Mouse (Mus musculus) forebrain, embryonic 10.5 days (tissue): ENCODE measurements around the gene Mogat1. TPM values are rescaled to one million over a fixed set of nuclear protein-coding genes. Genes with fewer than 3 reads are reported as not detected.
"Not testable (repeated sequence)": the region's sequence is repeated elsewhere in the genome, so short reads cannot be mapped to it uniquely, and the experiment has no call there.

Experiments used
- DNase-seq: peaks from one replicate; pipeline ENCODE4 v3.0.0-alpha.2; 2017; ENCODE audit warnings: low spot score; ENCODE audit errors: extremely low spot score
- H3K27ac ChIP-seq: fragments of 300-500 bp; sonication (generic); 2 replicates; pipeline ENCODE4 v1.5.1; 2016; ENCODE audit warnings: mild to moderate bottlenecking
- H3K27me3 ChIP-seq: fragments of 300-500 bp; sonication (generic); 2 replicates; pipeline ENCODE4 v1.6.1; 2016; ENCODE audit warnings: mild to moderate bottlenecking; ENCODE audit not compliant: poor library complexity, severe bottlenecking
- H3K36me3 ChIP-seq: fragments of 300-500 bp; sonication (generic); replicated peaks from 2 replicates; pipeline ENCODE4 v1.6.1; 2016; ENCODE audit warnings: mild to moderate bottlenecking, moderate library complexity
- H3K4me1 ChIP-seq: fragments of 300-500 bp; sonication (generic); 2 replicates; pipeline ENCODE4 v1.6.1; 2016
- H3K4me3 ChIP-seq: fragments of 300-500 bp; sonication (generic); 2 replicates; pipeline ENCODE4 v1.5.1; 2016; ENCODE audit warnings: mild to moderate bottlenecking, moderate library complexity
- H3K9me3 ChIP-seq: fragments of 300-500 bp; sonication (generic); 2 replicates; pipeline ENCODE4 v1.6.1; 2016; ENCODE audit warnings: mild to moderate bottlenecking, moderate library complexity
- WGBS: fragments of 180-500 bp; shearing (Covaris S2); methylation state at CpG from one replicate; pipeline ENCODE4 v1.1.7; 2016; 5-methylcytosine and 5-hydroxymethylcytosine counted together
- polyA plus RNA-seq: library from polyadenylated mRNA; unstranded; fragments of >200 nt; fragmentation: Nextera tagmentation; extraction: Ambion mirVana; gene quantifications from 2 replicates; pipeline ENCODE4 v1.2.1, GENCODE M21; 2016

Mogat1 gene
- 0.87 and 1.1 TPM in 2 replicates for polyA plus RNA-seq

- Histone ChIP-seq H3K36me3 (no peaks in the 10 kb centered on the region), H3K27me3 (peaks cover 27% of the 10 kb centered on the region), H3K4me1 (peaks cover 14% of the 10 kb centered on the region), H3K4me3 (peak within 1 kb of the TSS; percentile 52), H3K9me3 (no peaks in the 10 kb centered on the region), H3K27ac (peak within 1 kb of the TSS; percentile 78)
- no peak for DNase-seq
- 59% methylated on average over 5 of the region's 5 CpGs for WGBS
Measured at GRCm38 (mm10) chr1:78510862-78511261, at the start of gene Mogat1. Gene Mogat1, plus strand, starts transcription at chr1:78510991.

DNA sequence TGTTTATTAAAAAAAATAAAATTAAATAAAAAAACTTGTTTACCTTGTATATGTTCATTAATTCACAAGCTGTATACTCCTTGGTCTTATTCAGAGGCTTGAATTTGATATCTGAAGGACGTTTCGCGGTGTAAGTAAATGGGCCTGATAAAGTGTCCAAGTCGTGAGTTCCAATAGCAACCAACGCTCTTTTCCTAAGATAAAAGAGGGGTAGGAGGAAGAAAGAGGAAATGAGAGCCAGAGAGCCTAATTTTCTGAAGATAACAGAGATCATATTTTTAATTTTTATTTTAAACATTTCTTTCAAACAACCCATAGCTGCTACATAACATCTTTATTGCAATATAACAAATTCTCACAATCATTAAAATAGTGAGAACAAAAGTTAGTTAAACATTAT is 38.4 kb upstream of the Mogat1 start:
- DNase-seq: no peak
- 96% methylated on average over 5 of the region's 5 CpGs for WGBS
- H3K36me3 ChIP-seq: peaks cover 80% of the 10 kb centered on the region
- no peak overlapping the region for H3K27ac ChIP-seq
- H3K27me3 ChIP-seq: no peaks in the 10 kb centered on the region
- H3K4me1 ChIP-seq: no peaks in the 10 kb centered on the region
- H3K4me3 ChIP-seq: no peak overlapping the region
- no peaks in the 10 kb centered on the region for H3K9me3 ChIP-seq

- Histone ChIP-seq H3K4me1 (peaks cover 35% of the 10 kb centered on the region), H3K9me3 (no peaks in the 10 kb centered on the region), H3K4me3 (no peak overlapping the region), H3K27ac (no peak overlapping the region), H3K27me3 (no peaks in the 10 kb centered on the region), H3K36me3 (peaks cover 31% of the 10 kb centered on the region)
- DNase-seq: no peak
- 92% methylated on average over 3 of the region's 3 CpGs for WGBS
Measured at GRCm38 (mm10) chr1:78483430-78483829, 27.4 kb upstream of the Mogat1 start.

DNA sequence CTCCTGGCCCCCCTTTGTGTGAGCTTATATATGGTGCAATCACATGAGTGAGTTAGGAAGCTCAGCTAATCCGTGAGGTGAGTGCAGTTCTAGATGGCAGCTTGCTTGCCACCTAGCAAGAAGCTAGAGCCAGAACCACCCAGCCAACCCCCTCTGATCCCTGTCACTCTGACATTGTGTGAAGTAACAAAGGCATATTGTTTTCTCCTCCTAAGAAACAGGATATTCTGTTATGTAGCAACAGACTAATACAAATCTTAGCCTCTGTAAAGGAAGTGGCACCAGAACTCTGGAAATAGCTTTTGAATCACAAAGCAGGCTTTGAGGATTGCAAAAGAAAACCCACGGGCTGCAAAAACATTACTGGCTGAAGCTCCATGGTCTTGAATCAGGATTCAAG is 26.4 kb upstream of the Mogat1 start:
- 56% methylated on average over 2 of the region's 2 CpGs for WGBS

GRCm38 (mm10) chr1:78488427-78488751 is 22.4 kb upstream of the Mogat1 start:
- H3K27me3 ChIP-seq: no peaks in the 10 kb centered on the region
- no peaks in the 10 kb centered on the region for H3K9me3 ChIP-seq
- H3K4me3 ChIP-seq: peak overlapping the region; percentile 97
- WGBS: under 1% methylated on average over 28 of the region's 28 CpGs
- peak overlapping the region; percentile 96 for H3K27ac ChIP-seq
- H3K4me1 ChIP-seq: peaks cover 42% of the 10 kb centered on the region
- no peak for DNase-seq
- H3K36me3 ChIP-seq: peaks cover 4% of the 10 kb centered on the region; the same call in 1 of the 2 replicates

More for the DNA sequence above, 26.4 kb upstream of the Mogat1 start:
- no peak for DNase-seq
- Histone ChIP-seq H3K27ac (no peak overlapping the region), H3K36me3 (peaks cover 23% of the 10 kb centered on the region), H3K27me3 (no peaks in the 10 kb centered on the region), H3K9me3 (no peaks in the 10 kb centered on the region), H3K4me1 (peaks cover 35% of the 10 kb centered on the region), H3K4me3 (no peak overlapping the region)

DNA sequence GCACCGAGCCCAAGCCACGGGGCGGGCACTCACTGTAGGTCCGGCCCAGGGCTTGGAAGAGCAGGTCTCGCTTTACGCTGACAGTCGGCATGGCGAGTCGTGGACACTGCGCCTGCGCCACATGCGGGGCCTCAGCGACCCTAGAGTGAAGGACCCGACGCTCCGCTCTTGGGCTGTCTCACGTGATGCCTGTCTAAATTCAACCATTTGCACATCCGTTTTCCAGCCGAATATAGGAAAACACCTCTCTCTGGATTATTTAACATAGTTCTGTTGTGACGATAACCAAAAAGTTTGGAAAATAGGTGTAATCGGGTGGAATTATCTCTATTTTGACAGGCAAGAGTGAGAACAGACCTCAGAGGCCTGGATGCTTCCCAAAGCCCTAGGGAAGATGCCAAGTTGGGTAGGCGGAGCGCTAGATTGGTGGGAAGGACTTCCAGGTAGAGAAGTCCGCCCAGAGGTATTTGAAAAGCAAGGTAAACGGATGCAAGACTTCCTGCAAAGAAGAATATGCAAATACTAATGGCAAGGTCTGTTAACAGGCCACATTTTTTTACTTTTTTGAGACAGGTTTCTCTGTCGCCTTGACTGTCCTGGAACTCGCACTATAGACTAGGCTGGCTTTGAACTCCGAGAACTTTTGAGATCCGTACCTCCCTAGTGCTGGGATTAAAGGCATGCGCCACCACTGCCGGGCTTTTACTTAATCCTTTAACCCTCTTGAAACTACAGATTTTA is 21.9 kb upstream of the Mogat1 start, which contains the start of gene Farsb:
Gene Farsb, minus strand, starts transcription at position 146 of the 741 bp plus-strand sequence.
- H3K27me3 ChIP-seq: no peaks in the 10 kb centered on the region
- H3K27ac ChIP-seq: peak within 1 kb of the TSS; percentile 96
- peaks cover 4% of the 10 kb centered on the region; the same call in 1 of the 2 replicates for H3K36me3 ChIP-seq
- H3K4me3 ChIP-seq: peak within 1 kb of the TSS; percentile 97
- peak; percentile 86 for DNase-seq
- peaks cover 42% of the 10 kb centered on the region for H3K4me1 ChIP-seq
- WGBS: under 1% methylated on average over 31 of the region's 31 CpGs
- H3K9me3 ChIP-seq: no peaks in the 10 kb centered on the region

GRCm38 (mm10) chr1:78490143-78490542 is 20.6 kb upstream of the Mogat1 start:
- Histone ChIP-seq H3K9me3 (no peaks in the 10 kb centered on the region), H3K27ac (no peak overlapping the region), H3K36me3 (no peaks in the 10 kb centered on the region; the same call in 1 of the 2 replicates), H3K27me3 (no peaks in the 10 kb centered on the region), H3K4me3 (peak overlapping the region; percentile 97; the same call in 1 of the 2 replicates), H3K4me1 (peaks cover 30% of the 10 kb centered on the region)
- WGBS: 81% methylated on average over 1 of the region's 1 CpGs
- DNase-seq: no peak

DNA sequence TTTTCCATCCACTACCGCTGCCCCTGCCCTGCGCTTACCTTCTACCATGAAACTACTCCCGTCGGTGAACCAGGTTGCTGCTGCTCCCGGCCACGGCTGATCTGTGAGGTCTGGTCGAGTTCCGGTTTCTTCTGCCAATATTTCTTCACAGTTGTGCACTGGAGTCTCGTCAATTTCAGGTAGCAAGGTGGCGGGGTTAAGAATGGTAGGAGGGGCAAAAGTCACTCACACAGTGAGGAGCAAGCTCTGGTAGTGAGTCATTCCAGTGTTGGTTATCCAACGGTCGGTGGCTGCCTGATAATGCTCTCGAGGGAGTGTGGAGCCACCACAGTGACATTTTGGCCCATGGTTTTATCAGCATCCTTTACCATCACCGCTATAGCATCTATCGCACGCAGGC is 9.8 kb upstream of the Mogat1 start:
- no peaks in the 10 kb centered on the region for H3K27me3 ChIP-seq
- H3K4me1 ChIP-seq: no peaks in the 10 kb centered on the region
- no peak for DNase-seq
- H3K4me3 ChIP-seq: no peak overlapping the region
- WGBS: 96% methylated on average over 16 of the region's 16 CpGs
- no peaks in the 10 kb centered on the region for H3K9me3 ChIP-seq
- no peaks in the 10 kb centered on the region for H3K36me3 ChIP-seq
- H3K27ac ChIP-seq: no peak overlapping the region

DNA sequence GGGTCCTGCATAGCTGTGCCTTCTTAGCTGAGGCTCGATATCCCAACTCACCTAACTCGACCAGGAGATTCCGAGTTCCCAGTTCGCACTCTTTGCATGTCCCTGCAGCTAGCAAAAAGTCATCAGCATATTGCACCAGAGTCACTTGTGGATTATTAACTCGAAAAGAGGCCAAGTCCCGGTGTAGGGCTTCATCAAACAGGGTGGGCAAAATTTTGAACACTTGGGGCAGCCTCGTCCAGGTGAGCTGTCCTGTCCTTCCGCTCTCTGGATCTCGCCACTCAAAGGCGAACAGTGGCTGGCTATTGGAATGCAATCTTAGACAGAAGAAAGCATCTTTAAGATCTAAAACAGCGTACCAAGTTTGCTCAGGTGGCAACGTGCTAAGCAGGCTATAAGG is 8.9 kb upstream of the Mogat1 start:
- H3K27me3 ChIP-seq, H3K9me3 ChIP-seq, H3K36me3 ChIP-seq, DNase-seq, H3K4me1 ChIP-seq, H3K4me3 ChIP-seq, H3K27ac ChIP-seq: not testable (repeated sequence)
- 94% methylated on average over 12 of the region's 12 CpGs for WGBS

- DNase-seq: no peak
- no peak overlapping the region for H3K27ac ChIP-seq
- WGBS: 90% methylated on average over 6 of the region's 6 CpGs
- no peaks in the 10 kb centered on the region for H3K4me1 ChIP-seq
- H3K27me3 ChIP-seq: no peaks in the 10 kb centered on the region
- H3K4me3 ChIP-seq: no peak overlapping the region
- H3K9me3 ChIP-seq: no peaks in the 10 kb centered on the region
- no peaks in the 10 kb centered on the region for H3K36me3 ChIP-seq
Measured at GRCm38 (mm10) chr1:78502527-78502926, 8.3 kb upstream of the Mogat1 start.

- peaks cover 14% of the 10 kb centered on the region for H3K4me1 ChIP-seq
- H3K27ac ChIP-seq: no peak overlapping the region
- WGBS: 64% methylated on average over 1 of the region's 1 CpGs
- H3K4me3 ChIP-seq: no peak overlapping the region
- H3K9me3 ChIP-seq: no peaks in the 10 kb centered on the region
- peaks cover 22% of the 10 kb centered on the region for H3K27me3 ChIP-seq
- H3K36me3 ChIP-seq: no peaks in the 10 kb centered on the region
- no peak for DNase-seq
Measured at GRCm38 (mm10) chr1:78507137-78507536, 3.7 kb upstream of the Mogat1 start.

DNA sequence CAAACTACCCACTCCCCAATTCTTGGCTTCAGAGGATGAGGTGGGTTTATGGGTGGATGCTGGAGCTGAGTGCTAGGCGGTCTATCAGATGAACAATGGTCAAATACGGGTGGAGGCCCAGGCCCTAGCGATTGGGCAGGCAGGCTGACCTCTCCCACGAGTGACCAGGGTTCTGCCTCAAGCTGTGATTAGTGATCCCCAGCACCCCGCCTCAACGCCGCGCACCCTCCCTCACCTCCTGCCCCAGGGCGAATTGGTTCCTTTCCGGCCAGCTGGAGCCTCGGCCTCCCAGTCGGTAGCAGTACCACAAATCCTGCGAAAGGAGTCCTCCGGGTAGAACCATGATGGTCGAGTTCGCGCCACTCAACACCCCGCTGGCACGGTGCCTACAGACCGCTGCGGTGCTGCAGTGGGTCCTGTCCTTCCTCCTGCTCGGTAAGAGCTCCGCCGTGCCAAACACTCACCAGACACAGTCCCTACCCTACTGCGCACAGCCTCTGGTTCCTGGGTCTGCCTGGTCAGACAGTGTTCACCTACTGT is 900 bp downstream of the Mogat1 start, which contains the start of gene BC035947:
Gene BC035947, minus strand, starts transcription at position 538 of the 540 bp plus-strand sequence.
- DNase-seq: peak; percentile 37

DNA sequence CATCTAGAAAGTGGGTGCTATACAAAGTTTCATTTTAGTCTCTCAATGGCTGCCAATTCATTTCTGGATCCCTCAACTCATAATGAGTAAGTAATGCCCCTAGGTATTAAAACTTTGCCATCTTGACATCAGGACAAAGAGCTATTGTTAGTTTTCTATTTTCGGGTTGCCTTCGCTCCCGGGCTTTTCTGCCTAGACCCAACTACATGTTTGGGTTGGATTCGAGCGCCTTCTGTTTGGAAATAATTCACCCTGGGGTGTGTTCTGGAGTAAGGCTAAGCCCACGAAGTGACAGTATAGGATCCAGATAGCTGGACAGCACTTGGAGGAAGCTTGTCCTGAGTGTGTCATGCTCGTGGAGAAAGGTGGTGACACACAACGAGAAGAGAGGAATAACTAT is 2.0 kb downstream of the Mogat1 start:
- peaks cover 14% of the 10 kb centered on the region for H3K4me1 ChIP-seq
- no peaks in the 10 kb centered on the region for H3K36me3 ChIP-seq
- H3K4me3 ChIP-seq: no peak overlapping the region
- no peaks in the 10 kb centered on the region for H3K9me3 ChIP-seq
- peaks cover 27% of the 10 kb centered on the region for H3K27me3 ChIP-seq
- H3K27ac ChIP-seq: no peak overlapping the region
- WGBS: 82% methylated on average over 8 of the region's 8 CpGs
- no peak for DNase-seq

More for the DNA sequence above, 900 bp downstream of the Mogat1 start, which contains the start of gene BC035947:
- Histone ChIP-seq H3K9me3 (no peaks in the 10 kb centered on the region), H3K27me3 (peaks cover 27% of the 10 kb centered on the region), H3K27ac (peak within 1 kb of the TSS; percentile 78), H3K36me3 (no peaks in the 10 kb centered on the region), H3K4me3 (peak within 1 kb of the TSS; percentile 52), H3K4me1 (peaks cover 14% of the 10 kb centered on the region)
- WGBS: 3% methylated on average over 25 of the region's 25 CpGs
